Mouse (Mus musculus): ENCODE measurements around the gene Phtf1.

Gene Phtf1

DNA sequence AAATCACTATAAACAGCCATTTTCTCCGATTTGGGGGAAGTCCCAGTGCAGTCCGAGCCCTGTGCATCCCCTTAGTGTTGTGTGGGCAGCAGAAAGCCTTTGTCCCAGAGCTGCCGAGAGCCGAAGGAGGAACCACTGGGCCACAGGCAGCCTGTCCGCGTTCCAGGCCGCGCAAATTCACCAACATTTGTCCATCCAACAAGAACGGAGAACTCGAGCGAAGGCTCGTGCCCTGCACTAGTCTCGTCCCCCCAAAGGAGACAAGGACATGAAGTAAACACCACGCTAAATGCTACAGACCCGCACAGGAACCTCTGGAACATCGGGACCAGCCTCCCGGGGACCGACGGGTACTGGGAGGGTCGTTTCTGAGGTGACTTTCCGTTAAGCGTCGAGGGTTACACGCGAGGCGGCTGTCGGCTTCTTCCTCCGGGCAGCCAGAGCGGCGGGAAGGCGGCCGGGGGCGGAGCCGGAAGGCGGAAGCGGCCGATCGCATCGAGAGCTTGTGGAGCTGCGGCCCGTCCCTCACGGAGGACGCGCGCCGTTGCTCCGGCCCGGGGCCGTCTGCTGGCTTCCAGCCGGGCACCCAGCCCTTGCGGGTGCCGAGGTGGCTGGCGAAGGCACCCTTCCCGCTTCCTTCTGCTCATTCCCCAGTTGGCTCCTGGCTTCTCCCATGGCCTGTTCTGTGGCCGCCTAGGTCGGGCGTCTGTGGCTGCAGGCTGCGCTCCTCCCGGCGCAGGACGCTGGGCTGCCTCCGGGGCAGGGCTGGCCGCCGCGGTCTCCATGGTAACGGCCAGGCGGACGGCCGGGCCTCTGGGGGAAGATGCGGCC is at the start of gene Phtf1:
TSS of gene Phtf1 (plus strand) at position 250 of the 831 bp plus-strand sequence.
- DNase-seq, result peak; percentile 79

DNA sequence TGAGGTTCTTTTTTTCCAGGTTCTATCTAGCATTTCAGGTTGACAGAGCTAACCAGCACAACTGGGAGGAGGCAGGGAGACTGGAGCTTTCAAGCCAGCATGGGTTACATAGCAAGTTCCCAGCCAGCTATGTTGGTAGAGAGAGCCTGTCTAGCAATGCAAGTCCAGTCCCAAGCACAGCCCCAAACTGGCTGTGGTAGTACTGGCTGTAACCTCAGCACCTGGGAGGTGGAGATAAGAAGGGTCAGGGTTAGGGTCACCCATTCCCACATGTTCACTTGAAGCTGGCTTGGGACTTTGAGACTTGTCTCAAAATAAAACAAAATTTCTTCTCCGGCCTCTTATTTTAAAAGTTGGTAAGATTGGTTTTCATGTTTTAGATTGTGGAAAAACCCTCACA is 47.8 kb upstream of the Phtf1 start:
- no peak for DNase-seq

DNA sequence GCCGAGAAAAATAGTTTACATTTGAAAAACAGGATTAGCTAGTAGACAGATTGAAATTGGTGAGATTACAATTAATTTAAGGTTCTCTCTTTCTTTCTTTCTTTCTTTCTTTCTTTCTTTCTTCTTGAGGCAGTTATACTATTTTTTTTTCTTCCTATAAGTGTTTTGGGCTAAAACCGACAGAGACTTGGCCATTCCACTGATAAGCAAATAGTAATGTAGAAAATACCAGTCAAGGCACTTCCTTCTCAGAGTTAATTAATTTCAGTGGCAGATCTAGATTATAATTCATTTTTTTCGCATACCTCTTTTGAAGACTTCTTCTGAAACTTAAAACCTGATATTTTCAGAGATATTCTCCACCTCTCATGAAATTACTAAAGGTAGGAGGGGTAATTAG is 42.6 kb upstream of the Phtf1 start:
- DNase-seq, result no peak

DNA sequence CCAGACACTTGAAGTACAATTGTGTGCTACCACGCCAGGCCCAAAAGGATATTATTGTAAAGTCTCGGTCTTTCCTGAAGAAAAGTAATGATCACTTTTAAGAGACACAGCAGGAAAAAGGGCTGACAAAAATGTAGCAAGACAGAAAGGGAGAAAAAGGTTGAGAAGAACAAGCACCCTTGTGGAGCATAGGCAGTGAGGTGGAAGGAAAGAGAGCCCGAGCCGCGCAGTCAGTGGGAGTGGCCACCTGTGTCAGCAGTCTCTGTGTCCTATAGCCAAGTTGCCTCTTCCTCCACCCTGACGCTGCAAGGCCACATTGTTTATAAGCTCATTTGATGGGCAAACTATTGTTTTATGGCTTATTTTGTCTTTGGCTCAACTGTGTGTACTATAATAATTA is 40.4 kb upstream of the Phtf1 start:
- no peak for DNase-seq

DNA sequence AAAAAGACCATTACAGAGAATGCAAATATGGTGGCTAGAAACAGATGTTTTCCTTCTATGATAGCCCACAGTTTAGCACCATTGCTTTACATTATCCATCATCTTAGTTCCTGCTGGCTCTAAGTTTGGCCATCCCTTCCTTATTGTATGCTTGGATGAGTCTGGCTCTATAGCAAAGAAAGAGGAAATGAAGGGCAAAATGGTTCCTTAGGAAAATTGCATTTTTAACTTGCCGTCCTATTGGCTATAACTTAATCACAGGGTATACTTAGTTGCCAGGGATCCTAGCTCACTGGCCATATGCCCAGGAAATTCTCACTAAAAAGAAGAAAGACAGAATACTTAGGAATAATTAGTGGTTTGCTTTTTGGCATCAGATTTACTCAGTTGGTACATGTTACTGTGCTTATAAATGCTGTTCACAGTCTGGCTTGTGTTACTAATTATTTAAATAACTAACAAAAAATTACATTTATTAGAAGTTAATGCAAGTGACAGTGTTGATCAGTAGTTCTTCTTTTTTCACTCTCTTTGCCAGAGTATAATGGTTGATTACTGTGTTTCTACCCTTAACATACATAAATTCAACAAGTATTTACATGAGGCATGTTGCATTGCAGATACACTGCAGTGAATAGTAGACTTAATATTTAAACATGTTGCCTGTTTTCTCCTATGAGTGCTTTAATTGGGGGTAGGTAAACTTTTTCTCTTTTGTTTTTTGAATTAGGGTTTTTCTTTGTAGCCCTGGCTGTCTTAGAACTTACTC is 22.9 kb upstream of the Phtf1 start:
- no peak for DNase-seq

DNA sequence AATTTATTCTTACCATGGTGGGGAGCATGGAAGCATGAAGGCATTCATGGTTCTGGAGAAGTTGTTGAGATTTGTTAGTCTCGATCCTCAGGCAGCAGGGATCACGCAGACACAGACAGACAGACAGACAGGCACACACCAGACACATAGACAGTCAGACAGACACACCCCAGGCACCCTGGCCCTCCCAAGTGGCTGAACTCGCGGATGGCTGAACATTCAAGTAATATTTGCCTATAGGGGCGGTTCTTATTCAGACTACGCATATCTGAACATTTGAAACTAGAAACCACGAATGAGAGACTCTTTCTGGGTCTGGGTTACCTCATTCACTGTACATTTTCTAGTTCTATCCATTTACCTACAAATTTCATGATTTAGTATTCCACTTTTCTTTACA is 19.2 kb upstream of the Phtf1 start:
- DNase-seq, result no peak

DNA sequence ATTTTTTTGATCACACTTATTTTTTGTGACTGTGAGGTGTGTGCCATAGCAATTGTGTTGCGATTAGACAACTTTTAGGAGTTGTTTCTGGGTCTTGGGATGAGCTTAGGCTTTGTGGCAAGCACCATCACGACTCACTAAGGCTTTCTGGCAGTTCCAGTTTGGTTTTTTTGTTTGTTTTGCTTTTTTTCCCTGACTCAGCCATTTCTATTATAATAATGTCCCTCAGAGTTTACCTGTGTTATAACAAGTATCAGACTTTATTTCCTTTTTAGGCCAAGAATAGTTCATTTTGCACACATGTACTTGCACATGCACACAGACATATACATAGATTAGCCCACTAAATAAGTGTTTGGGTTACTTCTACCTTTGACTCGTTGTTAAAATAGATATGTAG is 7.3 kb upstream of the Phtf1 start:
- no peak for DNase-seq

DNA sequence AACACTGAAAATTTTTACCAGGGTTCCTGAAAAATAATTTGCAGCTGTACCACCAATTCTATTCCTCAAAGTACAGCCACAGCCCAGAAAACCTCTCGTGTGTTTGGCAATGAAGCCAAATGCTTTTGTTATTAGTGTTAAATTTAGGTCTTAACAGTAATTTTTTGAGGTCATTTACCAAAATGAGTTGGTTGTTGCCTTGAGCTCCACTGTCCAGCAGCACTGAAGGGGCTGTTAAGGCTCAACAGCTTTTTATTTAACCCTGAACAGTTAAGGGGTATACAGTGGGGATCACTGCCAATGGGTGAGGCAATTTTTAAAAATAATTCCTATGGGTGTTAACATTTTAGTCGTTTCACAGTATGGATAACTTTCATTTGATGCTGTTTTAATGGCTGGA is 679 bp upstream of the Phtf1 start:
- DNase-seq, result no peak

DNA sequence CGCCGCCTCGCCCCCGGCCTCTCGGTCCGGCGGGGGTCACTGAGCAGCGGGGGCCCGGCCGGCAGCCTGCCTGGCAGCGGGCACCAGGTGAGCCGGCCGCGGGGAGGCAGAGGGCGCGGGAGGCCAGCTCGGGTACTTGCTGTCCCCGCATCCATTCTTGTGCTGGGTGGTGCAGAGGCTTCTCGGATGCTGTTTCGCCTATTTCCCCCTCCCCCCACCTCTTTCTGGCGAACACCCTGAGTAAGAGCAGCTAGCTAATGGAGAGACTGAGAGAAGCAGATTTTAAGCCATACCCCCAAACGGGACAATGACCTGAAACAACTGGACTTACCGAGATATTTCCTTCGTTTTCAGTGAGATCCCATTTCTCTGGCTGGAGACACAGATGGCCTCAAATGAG is 791 bp downstream of the Phtf1 start:
- no peak for DNase-seq

DNA sequence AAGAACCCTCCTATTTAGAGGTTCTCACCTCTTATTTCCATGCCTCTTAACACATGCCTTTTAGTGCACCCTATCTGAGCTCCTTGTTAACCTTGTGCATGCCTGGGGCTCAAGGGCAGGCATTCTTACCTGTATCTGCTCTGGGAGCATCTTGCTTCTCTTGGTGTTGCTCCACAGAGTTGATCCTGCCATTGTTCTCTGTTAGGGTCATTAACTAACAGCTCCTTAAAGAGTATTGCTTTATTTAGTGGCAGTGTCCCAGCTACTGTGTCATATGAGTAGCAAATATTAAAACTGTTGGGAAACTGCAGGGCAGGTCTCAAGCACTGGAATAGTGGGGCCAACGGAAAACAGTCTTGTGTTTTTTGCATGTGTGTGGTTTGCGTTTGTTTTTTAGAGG is 3.2 kb downstream of the Phtf1 start:
- DNase-seq, result no peak

DNA sequence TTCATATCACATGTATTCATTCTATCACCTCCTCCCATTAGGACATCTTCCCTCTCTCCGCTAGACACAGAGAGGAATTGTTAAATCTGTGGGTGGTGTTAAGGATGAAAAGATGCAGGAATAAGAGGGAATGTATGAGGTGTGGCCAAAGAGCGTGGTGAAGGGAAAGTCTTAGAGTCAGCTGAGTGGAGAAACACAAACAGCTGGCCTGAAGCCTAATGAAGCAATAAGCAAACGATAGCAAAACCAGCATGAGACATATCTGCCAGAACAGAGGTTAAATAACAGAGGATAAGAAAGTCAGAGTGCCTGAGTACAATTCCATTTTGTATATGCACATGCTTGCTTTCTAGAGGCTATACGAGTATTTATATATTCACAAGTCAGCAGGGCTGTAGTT is 16.6 kb downstream of the Phtf1 start:
- no peak for DNase-seq

DNA sequence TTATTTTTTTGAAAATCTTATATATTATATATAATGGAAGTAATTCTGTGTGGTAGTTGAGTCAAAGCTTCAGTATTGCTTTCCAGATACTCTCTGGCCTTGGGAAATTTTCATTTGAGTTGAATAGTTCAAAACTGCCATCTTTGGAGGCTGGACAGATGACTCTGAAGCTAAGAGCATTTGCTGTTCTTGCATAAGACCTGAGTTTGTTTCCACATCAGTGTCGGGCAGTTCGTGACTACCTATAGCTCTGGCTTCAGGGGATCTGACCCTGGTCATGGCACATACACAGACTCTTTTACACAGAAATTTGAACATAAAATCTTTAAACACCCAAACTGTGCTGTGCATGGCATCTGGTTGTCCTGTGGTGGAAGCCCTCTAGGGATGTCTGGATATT is 17.3 kb downstream of the Phtf1 start:
- no peak for DNase-seq

DNA sequence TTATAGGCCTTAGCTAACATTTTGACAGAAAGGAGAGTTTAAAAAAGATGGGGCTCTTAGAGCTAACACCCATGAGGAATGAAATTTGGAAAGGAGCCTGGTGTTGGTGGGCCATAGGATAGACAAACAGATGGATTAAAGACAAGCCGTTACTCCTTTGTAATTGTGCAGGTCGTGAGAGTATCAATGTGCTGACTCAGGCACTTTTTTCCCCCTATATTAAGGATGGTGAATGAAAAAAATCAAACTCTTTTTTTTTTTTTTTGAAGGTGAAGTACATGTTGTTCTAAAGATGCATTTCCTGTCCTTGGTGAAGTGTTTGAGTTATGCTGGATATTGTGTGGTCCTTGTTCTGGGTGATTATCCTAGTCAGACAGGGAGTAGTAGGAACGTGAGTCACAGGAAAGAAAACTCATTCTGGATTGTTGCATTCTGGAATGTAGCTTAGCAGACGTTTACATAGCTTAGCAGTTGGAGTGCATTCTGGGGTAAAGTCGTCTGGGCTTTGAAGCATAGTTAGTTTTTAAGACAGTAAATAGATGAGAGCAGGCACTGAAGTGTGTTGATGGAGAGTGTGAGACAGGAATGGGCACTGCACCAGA is 20.0 kb downstream of the Phtf1 start:
- DNase-seq, result no peak

DNA sequence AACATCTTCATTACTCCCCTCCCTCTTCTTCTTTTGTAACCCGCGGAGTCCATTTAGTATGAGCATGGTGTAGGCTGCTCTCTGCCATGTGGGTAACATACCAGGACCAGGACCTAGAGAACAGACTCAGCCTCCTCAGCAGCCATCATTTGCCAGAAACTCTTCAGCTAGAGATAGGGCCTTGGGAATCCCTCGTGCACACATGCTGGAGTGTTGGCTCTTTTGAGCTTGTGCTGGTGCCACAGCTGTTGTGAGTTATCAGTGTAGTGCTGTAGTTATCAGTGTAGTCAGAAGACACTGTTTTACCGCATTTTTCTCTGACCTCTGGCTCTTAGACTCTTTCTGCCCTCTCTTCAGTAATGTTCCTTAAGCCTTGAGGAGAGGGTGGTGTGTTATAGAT is 21.4 kb downstream of the Phtf1 start:
- DNase-seq, result no peak

DNA sequence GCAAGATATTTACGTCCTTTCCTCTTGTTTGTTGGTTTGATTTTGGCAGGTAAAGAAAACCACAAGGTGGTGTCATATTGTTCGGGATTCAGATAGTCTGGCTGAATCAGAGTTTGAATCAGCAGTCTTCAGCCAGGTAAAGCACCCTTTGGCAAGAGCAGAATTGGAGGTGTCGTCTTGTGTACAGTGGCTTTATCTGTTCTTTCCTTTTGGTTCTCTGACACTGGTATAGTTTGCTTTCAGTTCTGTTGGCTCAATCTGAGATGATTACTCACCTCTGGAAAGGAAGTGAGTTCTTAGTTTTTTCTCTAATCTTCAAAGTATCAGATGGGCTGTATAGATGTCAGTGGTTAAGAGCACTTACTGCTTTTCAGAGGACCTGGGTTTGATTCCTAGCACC is 23.4 kb downstream of the Phtf1 start:
- DNase-seq, result no peak

DNA sequence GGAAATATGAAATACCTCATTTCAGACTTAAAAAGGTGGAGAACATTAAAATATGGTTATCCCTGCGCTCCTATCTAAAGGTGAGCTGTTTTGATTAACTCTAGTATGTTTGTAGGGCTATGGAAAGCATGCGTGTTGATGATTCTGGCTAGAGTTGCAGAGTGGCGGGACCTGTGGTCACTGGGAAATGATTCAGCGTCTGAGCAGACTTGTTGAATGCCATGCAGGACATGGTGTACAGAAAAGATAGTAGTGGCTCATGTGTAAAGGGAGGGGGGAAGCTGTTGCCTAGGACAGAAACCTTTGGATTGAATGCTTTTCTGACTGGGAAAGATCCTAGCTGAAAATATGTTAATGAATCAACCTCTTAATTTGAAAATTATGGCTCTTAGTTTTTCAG is 30.8 kb downstream of the Phtf1 start:
- DNase-seq, result no peak

DNA sequence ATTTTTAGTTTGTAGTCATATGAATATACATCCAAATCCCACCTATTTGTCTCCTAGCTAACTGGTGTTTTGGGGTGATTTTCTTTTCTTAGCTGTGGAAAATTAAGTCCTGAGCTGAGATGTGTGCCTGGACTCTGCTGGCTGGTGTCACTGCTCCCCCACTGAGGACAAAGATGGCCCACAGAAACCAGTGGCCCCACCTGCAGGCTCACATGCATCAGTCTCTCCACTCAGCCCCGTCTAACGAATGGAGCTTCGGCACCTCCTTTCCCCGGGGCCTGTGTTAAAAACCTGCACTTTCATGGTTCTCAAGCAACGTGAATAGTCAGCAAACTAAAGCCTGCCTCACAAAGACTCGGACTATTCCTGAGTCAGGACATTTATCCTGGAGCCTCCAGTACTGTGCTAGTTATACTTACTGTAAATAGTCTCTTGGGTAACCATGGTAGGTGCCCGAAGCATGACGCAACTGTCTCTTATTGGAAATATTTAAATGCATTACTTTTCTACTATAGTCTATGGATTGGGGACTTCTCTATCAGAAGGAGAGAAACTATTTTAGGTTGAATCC is 39.1 kb downstream of the Phtf1 start:
- DNase-seq, result peak; percentile 18

DNA sequence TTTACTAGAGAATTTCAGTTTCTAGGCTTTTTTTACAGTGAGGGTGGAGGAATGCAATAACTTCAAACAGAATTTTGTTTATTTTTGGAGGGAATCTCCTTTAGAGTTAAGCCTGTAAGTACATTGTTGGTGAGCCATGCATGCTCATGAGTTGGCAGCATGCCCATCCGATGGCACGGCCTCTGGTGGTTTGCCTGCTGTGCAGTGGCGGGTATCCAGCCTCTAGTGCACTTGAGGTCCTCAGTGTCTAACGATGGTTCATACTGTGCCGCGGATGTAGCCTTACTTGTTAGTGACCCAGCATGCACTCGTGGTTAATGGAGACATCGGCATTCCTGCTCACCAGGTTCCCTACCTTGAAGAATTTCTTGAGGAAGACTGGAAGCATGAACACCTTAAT is 39.6 kb downstream of the Phtf1 start:
- peak; percentile 31 for DNase-seq

DNA sequence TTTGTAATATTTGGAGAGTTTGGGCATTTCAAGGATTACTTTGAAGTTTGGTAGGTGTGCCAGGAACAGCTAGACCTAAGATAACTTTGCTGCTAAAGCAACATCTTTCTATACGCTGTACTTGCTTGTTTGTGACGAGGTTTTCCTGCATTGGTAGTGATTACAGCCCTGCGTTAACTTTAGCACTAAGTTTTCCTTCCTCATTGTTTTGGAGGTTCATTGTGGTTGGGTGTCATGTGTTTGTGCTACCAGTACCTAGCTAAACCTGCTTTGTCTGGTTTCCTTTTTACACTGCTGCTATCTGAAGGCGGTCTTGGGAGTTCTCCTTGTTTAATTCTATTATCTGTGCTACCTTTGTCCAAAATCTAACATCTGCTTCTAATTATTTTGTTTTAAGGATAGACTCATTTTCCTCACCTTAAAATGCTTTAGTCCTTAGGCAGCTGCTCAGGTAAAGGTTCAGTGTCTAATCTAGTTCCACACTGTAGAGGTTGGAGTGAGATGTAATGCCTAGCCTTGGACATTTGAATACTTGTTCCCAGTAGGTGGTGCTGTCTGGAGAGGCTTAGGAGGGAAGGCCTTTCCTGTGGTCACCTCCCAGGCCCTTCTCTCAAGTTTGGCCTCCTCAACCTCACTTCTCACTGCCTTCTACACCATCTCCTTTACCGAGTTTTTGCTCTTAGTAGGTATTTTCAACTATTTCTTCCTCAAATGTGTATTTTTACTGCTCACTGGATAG is 42.2 kb downstream of the Phtf1 start:
- DNase-seq, result no peak

DNA sequence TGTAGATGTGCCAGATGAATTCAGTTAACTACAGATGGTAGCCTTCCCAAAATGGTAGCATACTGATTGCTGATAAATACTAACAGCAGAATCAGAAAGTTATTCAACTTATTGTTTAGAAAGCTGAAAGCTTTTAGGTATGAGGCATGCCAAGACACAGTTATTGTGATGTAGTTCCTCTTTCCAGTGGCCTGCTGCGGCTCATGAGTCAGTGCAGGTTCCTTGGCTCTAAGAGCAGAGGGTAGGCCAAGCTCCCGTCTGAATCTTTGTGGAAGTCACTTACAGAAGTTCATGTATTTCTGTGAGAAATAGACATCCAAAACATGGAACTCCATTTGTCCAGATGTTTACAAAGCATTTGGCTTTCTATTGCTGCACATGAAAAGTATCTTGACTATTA is 44.1 kb downstream of the Phtf1 start:
- no peak for DNase-seq

DNA sequence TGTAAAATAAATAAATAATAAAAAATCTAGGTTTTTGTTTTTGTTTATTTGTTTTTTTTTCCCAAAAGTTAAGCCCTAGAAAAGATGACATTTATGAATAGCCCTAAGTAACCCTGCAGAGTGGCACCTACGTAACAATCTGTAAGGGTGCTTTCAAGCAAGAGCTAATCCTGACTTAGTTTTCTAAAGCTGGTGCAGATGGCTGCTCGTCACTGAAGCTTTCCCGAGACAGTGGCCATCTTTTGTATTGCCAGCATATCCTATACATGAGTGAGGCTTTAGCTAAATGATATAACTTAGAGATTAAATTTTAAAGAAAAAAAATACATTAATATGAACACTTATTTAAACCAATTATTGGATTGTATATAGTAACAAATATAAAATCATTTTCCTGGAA is 50.0 kb downstream of the Phtf1 start:
- DNase-seq, result no peak

DNA sequence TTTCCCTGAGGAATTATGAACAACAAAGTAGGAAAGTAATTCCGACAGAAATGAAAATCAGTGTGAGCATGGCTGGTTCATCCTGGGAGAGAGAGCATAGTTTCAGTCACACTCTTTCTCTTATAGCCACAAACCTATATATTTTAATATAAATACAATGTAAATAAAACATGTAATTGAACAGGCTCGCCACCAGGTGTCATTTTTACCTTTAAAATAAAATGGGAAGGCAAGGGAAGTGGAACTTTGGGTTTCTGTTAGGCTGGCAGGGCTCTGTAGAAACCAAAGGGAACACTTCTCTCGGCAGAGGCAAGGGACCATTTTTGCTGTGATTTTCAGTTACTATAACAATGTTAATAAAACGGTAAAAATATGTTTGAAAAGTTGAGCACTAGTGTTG is 51.5 kb downstream of the Phtf1 start:
- DNase-seq, result no peak

DNA sequence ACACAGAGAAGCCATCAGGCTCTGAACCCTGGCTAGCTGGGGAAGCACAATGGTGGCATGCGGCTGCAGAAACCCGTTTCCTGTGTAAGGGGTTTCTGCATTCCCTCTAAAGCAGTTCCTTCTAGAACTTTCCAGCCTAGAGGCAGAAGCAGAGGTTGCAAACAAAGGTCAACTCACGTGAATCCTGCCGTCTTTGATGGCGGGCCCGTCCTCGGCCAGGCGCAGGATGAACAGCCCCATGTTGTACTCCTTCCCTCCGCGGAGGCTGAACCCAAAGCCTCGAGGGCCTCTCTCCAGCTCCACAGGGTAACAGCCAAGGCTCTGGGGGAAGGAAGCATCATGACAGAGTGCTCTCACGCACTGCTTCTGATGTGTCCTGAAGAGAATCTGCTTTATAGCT is 52.2 kb downstream of the Phtf1 start:
- no peak for DNase-seq
